Mouse (Mus musculus): ENCODE results near the gene Pibf1.

Pibf1 gene

GRCm38 (mm10) chr14:99266749-99267148 is 167.5 kb downstream of the Pibf1 start:
- no peak for DNase-seq (ENCODE audit: low spot score in 2 of 2)

DNA sequence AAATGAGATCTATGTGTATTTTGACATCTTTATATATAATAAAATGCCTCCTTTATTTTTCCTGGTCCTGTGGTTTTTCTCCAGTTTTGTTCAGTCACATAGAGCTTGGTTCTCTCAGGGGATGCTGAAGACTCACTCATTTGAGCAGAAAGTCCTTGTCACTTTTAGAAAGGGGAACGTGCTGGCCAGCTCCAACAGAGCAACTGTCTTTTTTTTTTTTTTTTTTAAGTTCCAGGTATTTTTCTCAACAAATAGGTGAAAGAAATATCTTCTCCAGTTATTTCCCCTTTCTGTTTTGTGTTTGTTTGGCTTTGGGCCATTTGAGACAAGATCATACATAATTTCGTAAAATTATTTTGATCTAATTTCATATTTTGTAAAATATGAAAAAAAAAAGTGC is 174.8 kb downstream of the Pibf1 start:
- no peak for DNase-seq (ENCODE audit: low spot score in 2 of 2)

- no peak for DNase-seq (ENCODE audit: low spot score in 2 of 2)
Observed at GRCm38 (mm10) chr14:99275827-99276226, 176.6 kb downstream of the Pibf1 start.

DNA sequence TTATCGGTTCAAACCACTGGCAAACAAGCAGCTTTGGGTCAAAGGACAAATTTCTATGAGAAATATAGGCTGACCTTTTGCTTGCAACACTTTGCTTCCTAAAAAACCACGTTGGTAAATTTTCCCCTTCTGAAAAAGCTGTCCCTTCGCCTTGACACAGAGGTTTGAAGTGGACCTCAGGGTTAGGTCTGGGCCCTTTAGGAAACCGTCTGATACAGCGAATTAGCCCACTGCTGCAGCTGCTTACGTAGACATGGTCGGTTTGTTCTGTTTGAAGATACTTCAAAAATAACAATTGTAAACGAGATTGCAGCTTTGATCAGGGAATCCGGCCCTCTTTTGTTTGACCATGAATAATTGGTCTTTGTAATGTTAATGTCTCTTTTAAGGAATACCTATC is 179.1 kb downstream of the Pibf1 start:
- no peak for DNase-seq (ENCODE audit: low spot score in 2 of 2)

DNA sequence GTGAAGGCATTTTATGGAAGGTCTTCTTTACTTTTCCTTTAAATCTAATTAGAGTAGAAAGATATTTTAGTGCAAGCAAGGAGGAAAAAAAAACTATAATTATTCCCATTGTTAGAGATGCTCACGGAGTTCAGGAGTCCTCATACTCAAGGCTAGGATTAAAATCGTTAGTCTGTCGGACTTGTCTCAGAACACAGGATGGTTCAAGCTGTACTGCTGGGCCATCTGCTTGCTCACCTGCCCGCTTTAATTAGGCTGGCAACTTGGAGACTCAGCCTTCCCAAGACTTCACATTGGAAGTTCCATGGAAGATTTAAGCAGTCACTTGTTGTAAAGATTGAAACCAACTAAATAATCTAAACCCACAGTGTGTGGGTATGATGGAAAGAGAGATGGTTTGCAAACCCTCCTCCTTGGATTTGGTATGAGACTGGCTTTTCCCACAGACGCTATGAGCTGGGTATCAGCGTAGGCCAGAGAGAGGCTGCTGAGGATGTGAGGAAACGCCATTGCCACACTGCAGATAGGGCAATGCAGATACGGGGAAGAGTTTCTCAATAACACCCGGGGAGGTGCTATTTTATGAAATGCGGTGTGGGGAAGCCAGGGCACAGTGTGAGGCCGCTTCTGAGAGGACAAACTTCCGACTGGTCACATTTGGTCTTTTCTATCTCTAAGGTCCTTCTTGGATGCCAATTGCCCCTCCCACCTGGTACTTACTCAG is 179.7 kb downstream of the Pibf1 start:
- no peak for DNase-seq (ENCODE audit: low spot score in 2 of 2)

GRCm38 (mm10) chr14:99280399-99280798 is 181.2 kb downstream of the Pibf1 start:
- no peak for DNase-seq (ENCODE audit: low spot score in 2 of 2)

DNA sequence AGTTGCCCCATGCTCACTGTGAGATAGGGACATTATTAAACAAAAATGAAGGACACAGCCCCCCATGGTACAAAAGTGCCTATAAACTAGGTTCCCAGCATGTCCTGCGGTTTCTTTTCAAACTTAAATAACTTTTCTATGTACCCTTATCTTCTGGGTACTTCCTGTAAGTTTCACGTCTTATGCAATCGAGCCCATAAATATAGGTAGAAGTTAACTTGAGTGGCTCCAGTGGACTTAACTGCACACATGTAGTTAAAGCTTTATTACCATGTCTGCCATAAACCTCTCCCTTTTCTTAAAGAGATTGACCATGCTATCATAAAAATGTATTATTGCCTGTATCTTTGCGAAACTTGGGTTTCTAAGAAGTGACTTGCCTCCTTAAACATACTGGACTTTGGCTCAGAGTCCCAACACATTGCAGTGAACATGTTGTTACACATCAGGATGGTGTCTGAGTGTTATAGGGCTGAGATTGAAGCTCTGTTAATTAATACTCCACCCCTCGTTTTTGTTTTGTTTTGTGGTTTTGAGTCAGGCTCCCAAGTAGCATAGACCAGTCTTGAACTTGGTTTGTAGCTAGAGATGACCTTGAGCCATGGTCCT is 181.7 kb downstream of the Pibf1 start:
- DNase-seq (ENCODE audit: low spot score in 2 of 2) = no peak

DNA sequence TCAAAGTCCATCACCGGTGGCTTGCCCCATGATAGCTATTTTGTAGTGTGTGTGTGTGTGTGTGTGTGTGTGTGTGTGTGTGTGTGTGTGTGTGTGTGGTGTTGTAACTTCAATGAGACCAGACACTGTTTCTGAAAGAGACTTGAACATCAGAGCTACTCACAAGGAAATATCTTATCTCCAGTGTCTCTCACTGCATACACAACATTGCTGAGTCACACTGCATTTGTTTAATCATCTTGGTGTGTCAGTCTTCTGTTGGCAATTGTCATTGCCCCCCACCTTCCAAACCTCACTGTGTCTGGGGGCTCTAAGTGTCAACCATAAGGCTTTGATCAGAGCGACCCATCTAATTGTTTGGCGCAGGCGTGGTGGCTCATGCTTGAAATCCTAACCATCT is 186.3 kb downstream of the Pibf1 start:
- no peak for DNase-seq (ENCODE audit: low spot score in 2 of 2)

- DNase-seq (ENCODE audit: low spot score in 2 of 2) = no peak
Observed at GRCm38 (mm10) chr14:99292176-99292575, 193.0 kb downstream of the Pibf1 start.

- no peak for DNase-seq (ENCODE audit: low spot score in 2 of 2)
Observed at GRCm38 (mm10) chr14:99294424-99294823, 195.2 kb downstream of the Pibf1 start.

DNA sequence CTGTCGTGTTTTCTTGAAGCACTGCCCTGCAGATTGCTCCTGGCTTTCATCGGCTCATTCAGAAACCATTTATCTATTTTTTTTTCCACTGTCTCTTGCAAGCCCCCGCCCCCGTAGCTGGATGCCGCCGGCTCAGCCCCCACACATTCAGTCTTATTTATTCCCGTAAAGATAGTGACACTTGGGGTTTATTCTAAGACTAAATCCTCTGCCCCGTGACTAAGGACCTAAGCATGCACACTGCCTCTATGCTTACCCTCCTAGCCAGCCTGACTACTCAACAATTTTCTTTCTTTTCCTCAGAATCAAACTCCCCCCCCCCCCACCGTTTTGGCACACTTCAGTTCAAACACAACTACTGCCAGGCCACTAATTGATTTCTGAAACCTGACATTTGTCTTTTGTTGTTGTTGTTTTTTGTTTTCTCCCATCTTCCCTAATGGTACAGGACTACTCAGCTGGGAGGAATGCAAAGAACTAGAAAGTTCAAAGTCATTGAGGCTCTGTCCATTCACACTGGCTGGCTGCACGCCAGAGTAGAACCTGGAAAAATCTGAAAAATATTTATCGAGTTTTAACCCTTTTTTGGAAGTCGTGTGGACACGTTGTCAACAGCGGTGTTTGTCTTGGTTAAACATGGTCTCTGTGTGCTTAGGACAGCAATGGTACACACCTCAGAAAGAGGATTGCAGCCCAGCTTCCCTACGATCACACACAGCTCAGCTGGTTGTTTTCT is 196.6 kb downstream of the Pibf1 start:
- DNase-seq (ENCODE audit: low spot score in 2 of 2) = no peak

- DNase-seq (ENCODE audit: low spot score in 2 of 2) = peak; percentile 88 to 90
Observed at GRCm38 (mm10) chr14:99298385-99299021, 199.3 kb downstream of the Pibf1 start, which contains the start of gene Klf5. TSS of gene Klf5 (plus strand) at chr14:99298691.

GRCm38 (mm10) chr14:99299022-99299481 is 199.8 kb downstream of the Pibf1 start:
- peak; percentile 33 to 58 for DNase-seq (ENCODE audit: low spot score in 2 of 2)

DNA sequence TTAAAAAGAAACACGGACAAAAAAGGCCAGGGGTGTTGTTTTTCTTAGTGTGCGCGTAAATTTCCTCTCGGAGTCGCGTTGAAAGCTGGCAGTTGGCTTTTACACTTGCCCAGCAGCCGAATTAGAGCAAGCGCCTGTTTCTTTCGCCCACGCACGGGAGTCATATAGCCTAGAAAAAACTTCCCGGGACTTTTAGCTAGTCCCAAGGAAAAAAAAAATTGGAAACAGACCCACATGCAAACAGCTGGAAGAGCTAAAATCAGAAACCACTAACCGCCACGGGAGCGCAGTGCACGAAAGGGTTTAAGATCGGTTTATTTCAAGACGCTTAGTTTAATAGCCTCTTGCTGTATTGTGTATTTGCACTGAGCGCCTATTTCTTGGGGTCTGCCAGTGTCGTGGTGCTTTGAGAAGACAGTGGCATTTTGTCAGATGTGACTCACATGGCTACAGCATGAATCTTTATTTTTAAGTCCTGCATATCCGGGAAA is 200.5 kb downstream of the Pibf1 start:
- DNase-seq (ENCODE audit: low spot score in 2 of 2) = peak in 1 of 2 experiments; percentile 16

GRCm38 (mm10) chr14:99301472-99301871 is 202.2 kb downstream of the Pibf1 start:
- DNase-seq (ENCODE audit: low spot score in 2 of 2) = no peak
